Mouse (Mus musculus): ENCODE measurements around the gene Itgb4. TPM values are rescaled to one million over a fixed set of nuclear protein-coding genes. Genes with fewer than 3 reads are reported as not detected.

Itgb4 gene
- 10.7 and 11.0 TPM in 2 replicates for polyA plus RNA-seq (2014; fragmentation: Nextera tagmentation; extraction: Ambion mirVana)

DNA sequence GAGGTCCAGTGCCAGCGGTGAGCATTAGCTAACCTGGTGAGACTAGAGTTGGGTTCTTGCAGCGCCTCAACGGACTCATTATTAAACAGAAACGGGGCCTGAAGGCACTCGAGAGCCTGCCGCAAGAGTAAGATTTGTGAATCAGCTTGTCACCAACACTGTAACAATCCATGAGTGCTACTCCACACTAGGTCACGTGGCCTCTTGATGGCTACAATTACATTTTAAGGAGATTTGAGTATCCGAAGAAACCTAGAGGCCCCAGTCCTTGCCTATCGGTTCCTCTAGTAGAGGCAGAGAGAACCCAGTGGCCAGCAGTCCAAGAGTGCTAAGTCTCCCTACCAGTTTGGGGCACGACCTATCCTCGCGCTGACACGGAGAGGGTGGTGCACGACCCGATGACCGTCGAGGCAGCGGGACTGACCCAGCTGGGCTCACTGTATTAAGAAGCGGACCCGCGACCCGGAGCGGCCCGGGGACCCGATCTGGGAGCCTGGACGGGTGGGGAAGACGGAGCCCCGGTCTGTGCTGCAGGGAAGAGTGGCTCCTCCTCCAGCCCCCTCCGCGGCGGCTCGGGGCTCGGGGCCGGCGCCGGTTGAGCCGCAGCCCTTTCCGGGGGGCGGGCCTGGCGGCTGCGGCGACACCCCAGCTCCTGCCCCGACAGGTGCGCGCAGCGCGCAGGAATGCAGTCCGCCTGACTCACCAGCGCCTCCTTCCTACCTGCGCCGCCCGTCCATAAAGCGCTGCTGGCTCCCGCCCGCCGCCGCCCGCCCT is at the start of gene Itgb4:
Gene Itgb4 (plus strand): TSS at position 401 of the 774 bp plus-strand sequence.
- DNase-seq (ENCODE audit: low spot score) (peak; percentile 73), ATAC-seq (ENCODE audit: low read depth) (peak; percentile 82)
- WGBS: 10% methylated on average over 46 of the region's 58 CpGs
- Histone ChIP-seq H3K4me1 (ENCODE audit: control insufficient read depth, insufficient read depth, low read length) (0 out of 2 replicates have a peak, but pooled peaks cover 6% of the 10 kb centered on the region), H3K9ac (ENCODE audit: low read depth, low read length) (peak within 1 kb of the TSS; percentile 59), H3K4me3 (ENCODE audit: low read depth, low read length) (peak within 1 kb of the TSS; percentile 48), H3K9me3 (ENCODE audit: control insufficient read depth, low read length) (no peaks in the 10 kb centered on the region), H3K27me3 (replicated peaks; ENCODE audit: control insufficient read depth, insufficient read depth, low read length) (peaks cover 24% of the 10 kb centered on the region), H3K27ac (replicated peaks; ENCODE audit: low read depth, low read length) (peak within 1 kb of the TSS; percentile 39; the same call in 1 of the 2 replicates), H3K36me3 (ENCODE audit: control insufficient read depth, insufficient read depth, low read length) (no peaks in the 10 kb centered on the region), H3K4me2 (ENCODE audit: low read depth, low read length) (peak within 1 kb of the TSS; percentile 79)

DNA sequence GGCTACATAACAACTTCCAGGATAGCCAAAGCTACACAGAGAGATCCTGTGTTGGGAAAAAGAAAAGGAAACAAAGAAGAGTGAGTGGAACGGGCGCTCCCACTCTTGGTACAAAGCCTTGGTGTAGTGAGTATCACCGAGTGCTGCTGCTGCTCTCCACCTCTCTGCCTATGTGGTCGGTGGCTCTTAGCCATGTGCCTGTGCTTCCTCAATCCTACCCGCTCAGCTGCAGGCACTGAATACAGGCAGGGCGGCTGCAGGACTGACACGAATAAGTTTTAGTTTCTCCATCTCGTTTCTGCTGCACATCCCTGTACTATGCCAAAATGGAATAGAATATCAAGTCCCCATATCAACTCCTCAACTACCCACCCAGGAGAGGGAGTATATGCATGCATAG is 45.5 kb upstream of the Itgb4 start:
- no peak for ATAC-seq (ENCODE audit: low read depth)
- Histone ChIP-seq H3K4me3 (ENCODE audit: low read depth, low read length) (no peak overlapping the region), H3K9ac (ENCODE audit: low read depth, low read length) (no peak overlapping the region), H3K9me3 (ENCODE audit: control insufficient read depth, low read length) (no peaks in the 10 kb centered on the region), H3K27me3 (replicated peaks; ENCODE audit: control insufficient read depth, insufficient read depth, low read length) (no peaks in the 10 kb centered on the region), H3K27ac (replicated peaks; ENCODE audit: low read depth, low read length) (no peak overlapping the region), H3K4me2 (ENCODE audit: low read depth, low read length) (no peak overlapping the region), H3K4me1 (ENCODE audit: control insufficient read depth, insufficient read depth, low read length) (peaks cover 7% of the 10 kb centered on the region), H3K36me3 (ENCODE audit: control insufficient read depth, insufficient read depth, low read length) (peaks cover 30% of the 10 kb centered on the region)
- 93% methylated on average over 8 of the region's 8 CpGs for WGBS
- DNase-seq (ENCODE audit: low spot score): no peak

DNA sequence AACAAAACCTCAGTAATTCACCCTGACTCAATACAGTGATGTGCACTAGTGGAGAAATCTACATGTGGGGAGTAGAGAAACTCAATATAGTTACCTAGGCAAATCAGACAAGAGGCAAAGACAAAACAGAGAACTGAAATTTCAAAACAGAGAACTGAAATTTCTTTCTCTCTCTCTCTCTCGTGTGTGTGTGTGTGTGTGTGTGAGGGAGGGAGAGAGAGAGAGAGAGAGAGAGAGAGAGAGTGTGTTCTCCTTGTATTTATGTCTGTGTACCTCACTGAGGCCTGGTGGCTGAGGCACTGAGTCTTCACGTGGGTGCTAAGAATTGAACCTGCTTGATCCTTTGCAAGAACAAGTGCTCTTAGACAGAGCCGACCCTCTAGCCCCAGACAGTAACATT is 44.7 kb upstream of the Itgb4 start:
- DNase-seq (ENCODE audit: low spot score) (no peak), ATAC-seq (ENCODE audit: low read depth) (no peak)
- Histone ChIP-seq H3K9me3 (ENCODE audit: control insufficient read depth, low read length) (no peaks in the 10 kb centered on the region), H3K27me3 (replicated peaks; ENCODE audit: control insufficient read depth, insufficient read depth, low read length) (no peaks in the 10 kb centered on the region), H3K9ac (ENCODE audit: low read depth, low read length) (no peak overlapping the region), H3K4me2 (ENCODE audit: low read depth, low read length) (no peak overlapping the region), H3K4me1 (ENCODE audit: control insufficient read depth, insufficient read depth, low read length) (peaks cover 15% of the 10 kb centered on the region), H3K27ac (replicated peaks; ENCODE audit: low read depth, low read length) (no peak overlapping the region), H3K36me3 (ENCODE audit: control insufficient read depth, insufficient read depth, low read length) (peaks cover 25% of the 10 kb centered on the region), H3K4me3 (ENCODE audit: low read depth, low read length) (no peak overlapping the region)
- 84% methylated on average over 3 of the region's 3 CpGs for WGBS

DNA sequence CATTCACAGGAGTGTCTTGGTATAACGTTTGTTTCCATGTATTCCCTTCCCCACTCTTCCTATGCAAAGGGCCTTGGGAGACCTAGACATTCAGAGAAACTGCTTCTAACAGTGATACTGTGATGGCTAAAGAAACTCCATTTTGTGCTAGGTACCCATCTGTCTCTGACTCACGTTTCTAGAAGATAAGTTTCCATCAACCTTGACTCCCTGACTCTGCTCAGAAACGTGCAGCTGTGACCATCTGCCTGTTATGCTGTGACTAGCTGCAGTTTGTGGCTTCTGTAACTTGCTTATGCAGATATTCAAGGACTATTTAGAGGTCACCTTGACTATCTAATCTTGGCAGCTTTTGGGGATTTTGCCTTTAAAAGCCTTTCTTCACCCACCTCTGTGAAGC is 43.3 kb upstream of the Itgb4 start:
- Histone ChIP-seq H3K27me3 (replicated peaks; ENCODE audit: control insufficient read depth, insufficient read depth, low read length) (no peaks in the 10 kb centered on the region), H3K9ac (ENCODE audit: low read depth, low read length) (no peak overlapping the region), H3K36me3 (ENCODE audit: control insufficient read depth, insufficient read depth, low read length) (peaks cover 25% of the 10 kb centered on the region), H3K9me3 (ENCODE audit: control insufficient read depth, low read length) (no peaks in the 10 kb centered on the region), H3K4me3 (ENCODE audit: low read depth, low read length) (no peak overlapping the region), H3K4me2 (ENCODE audit: low read depth, low read length) (no peak overlapping the region), H3K27ac (replicated peaks; ENCODE audit: low read depth, low read length) (no peak overlapping the region), H3K4me1 (ENCODE audit: control insufficient read depth, insufficient read depth, low read length) (peaks cover 16% of the 10 kb centered on the region)
- ATAC-seq (ENCODE audit: low read depth) (no peak), DNase-seq (ENCODE audit: low spot score) (no peak)
- WGBS: 70% methylated on average over 3 of the region's 3 CpGs

DNA sequence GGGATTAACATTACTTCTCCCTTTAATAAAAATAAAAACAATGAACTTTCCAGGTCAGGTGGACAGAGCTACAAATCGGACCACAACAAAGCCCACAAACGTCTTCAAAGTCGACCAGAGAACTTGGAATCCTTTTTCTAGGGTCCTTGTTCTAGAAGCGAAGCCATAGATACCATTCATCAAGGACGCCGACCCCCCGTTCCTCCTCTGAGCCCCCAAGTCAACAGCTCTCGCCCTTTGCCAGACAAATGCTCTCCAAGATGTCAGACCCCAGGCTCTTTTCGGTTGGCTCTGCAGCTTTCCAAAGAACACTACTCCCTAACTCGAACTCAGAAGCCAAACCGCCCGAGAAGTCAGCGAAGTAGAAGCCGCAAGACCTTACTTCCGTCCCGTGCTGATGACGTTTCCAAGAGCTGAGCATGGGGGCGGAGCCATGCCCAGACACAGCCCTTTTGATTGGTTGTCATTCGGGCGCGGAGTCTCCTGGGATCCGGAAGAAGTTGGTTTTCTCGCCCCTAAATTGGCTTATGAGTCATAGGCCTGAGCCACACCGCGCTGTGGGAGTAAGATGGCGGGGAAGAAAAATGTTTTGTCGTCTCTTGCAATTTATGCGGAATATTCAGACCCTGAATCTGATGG is 41.3 kb upstream of the Itgb4 start, which contains the start of the genes Sap30bp and Recql5:
Gene Sap30bp (plus strand): TSS at position 175 of the 639 bp plus-strand sequence.
Gene Recql5 (minus strand): TSS at position 370 of the 639 bp plus-strand sequence.
- Histone ChIP-seq H3K9me3 (ENCODE audit: control insufficient read depth, low read length) (no peaks in the 10 kb centered on the region), H3K36me3 (ENCODE audit: control insufficient read depth, insufficient read depth, low read length) (peaks cover 30% of the 10 kb centered on the region), H3K4me2 (ENCODE audit: low read depth, low read length) (peak within 1 kb of the TSS; percentile 72), H3K27me3 (replicated peaks; ENCODE audit: control insufficient read depth, insufficient read depth, low read length) (no peaks in the 10 kb centered on the region), H3K9ac (ENCODE audit: low read depth, low read length) (peak within 1 kb of the TSS; percentile 88), H3K4me1 (ENCODE audit: control insufficient read depth, insufficient read depth, low read length) (peaks cover 16% of the 10 kb centered on the region), H3K4me3 (ENCODE audit: low read depth, low read length) (peak within 1 kb of the TSS; percentile 71), H3K27ac (replicated peaks; ENCODE audit: low read depth, low read length) (peak within 1 kb of the TSS; percentile 78)
- ATAC-seq (ENCODE audit: low read depth): peak; percentile 99
- WGBS: under 1% methylated on average over 28 of the region's 28 CpGs
- peak; percentile 99 for DNase-seq (ENCODE audit: low spot score)

DNA sequence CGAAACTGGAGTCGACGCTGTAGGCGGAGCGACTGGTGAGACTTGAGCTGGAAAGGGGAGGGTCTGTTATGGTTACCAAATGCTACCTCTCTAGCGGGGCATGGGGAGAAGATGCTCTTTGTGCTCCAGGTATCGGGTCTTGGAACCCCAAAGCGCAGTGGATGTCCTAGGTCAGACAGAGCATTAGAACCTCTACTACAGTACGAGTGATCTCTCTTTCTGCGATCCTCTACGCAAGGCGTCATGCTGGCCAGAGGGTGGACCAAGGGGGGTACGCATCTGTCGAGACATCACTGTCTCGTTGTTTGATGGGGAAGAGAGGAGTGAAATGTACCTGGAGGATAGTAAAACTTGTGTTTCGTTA is 40.8 kb upstream of the Itgb4 start:
- H3K4me3 ChIP-seq (ENCODE audit: low read depth, low read length): peak overlapping the region; percentile 71
- H3K27ac ChIP-seq (replicated peaks; ENCODE audit: low read depth, low read length): peak overlapping the region; percentile 78
- peaks cover 33% of the 10 kb centered on the region for H3K36me3 ChIP-seq (ENCODE audit: control insufficient read depth, insufficient read depth, low read length)
- H3K4me1 ChIP-seq (ENCODE audit: control insufficient read depth, insufficient read depth, low read length): peaks cover 16% of the 10 kb centered on the region
- H3K4me2 ChIP-seq (ENCODE audit: low read depth, low read length): peak overlapping the region; percentile 72
- H3K27me3 ChIP-seq (replicated peaks; ENCODE audit: control insufficient read depth, insufficient read depth, low read length): no peaks in the 10 kb centered on the region
- 0% methylated on average over 16 of the region's 16 CpGs for WGBS
- H3K9me3 ChIP-seq (ENCODE audit: control insufficient read depth, low read length): no peaks in the 10 kb centered on the region
- peak overlapping the region; percentile 88 for H3K9ac ChIP-seq (ENCODE audit: low read depth, low read length)
- ATAC-seq (ENCODE audit: low read depth): peak; percentile 38
- no peak for DNase-seq (ENCODE audit: low spot score)

DNA sequence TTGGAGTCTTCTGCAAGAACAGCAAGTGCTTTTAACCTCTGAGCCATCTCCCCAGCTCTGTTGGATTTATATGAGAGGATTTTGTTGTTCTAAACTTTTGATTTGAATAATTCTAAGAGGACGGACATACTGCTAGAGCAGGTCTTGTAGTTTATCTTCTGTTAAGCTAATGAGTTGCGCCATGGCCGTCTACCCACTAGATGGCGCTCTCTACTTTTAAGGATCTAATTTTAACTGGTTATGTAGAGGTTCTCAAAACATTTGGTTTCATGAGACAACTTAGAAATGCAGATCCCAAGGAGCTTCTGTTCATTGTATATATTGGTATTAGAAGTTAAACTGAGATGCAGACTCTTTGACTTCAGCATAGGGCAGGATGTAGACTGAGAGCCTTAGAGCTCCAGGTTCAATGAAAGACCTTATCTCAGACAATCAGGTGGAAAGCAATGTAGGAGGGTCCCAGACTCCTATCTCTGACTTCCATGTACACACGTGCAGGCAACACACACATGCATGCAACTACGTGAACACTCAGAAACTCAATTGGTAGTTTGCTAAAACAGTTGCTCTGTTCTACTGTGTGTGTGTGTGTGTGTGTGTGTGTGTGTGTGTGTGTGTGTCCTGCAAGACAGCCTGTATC is 34.7 kb upstream of the Itgb4 start:
- ATAC-seq (ENCODE audit: low read depth) (no peak), DNase-seq (ENCODE audit: low spot score) (peak; percentile 79)
- H3K27ac ChIP-seq (replicated peaks; ENCODE audit: low read depth, low read length): no peak overlapping the region
- WGBS: 37% methylated on average over 6 of the region's 6 CpGs
- no peak overlapping the region for H3K4me3 ChIP-seq (ENCODE audit: low read depth, low read length)
- H3K4me1 ChIP-seq (ENCODE audit: control insufficient read depth, insufficient read depth, low read length): peaks cover 1% of the 10 kb centered on the region
- no peaks in the 10 kb centered on the region for H3K27me3 ChIP-seq (replicated peaks; ENCODE audit: control insufficient read depth, insufficient read depth, low read length)
- no peaks in the 10 kb centered on the region for H3K9me3 ChIP-seq (ENCODE audit: control insufficient read depth, low read length)
- peaks cover 82% of the 10 kb centered on the region for H3K36me3 ChIP-seq (ENCODE audit: control insufficient read depth, insufficient read depth, low read length)
- H3K4me2 ChIP-seq (ENCODE audit: low read depth, low read length): no peak overlapping the region
- no peak overlapping the region for H3K9ac ChIP-seq (ENCODE audit: low read depth, low read length)

DNA sequence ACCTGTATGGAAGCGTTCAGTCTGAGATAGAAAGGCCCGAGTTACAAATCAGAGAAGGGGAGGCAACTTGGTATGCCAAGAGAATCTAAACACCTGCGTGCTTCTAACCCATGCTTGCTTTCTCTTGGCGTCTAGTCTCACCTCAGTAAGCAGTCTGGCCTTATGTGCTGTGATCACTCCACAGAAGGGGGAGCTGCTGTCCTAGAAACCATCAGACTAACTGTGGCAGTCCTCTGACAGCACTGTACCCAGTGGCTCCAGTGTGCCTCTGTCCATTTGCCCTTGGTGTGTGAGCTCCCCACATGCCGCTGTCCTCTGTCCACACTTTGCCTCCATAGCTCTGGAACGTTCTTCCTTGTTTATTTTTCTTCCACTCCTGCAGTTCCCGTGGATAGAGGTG is 32.5 kb upstream of the Itgb4 start:
- Histone ChIP-seq H3K36me3 (ENCODE audit: control insufficient read depth, insufficient read depth, low read length) (peaks cover 85% of the 10 kb centered on the region), H3K9me3 (ENCODE audit: control insufficient read depth, low read length) (no peaks in the 10 kb centered on the region), H3K27me3 (replicated peaks; ENCODE audit: control insufficient read depth, insufficient read depth, low read length) (no peaks in the 10 kb centered on the region), H3K4me1 (ENCODE audit: control insufficient read depth, insufficient read depth, low read length) (no peaks in the 10 kb centered on the region), H3K9ac (ENCODE audit: low read depth, low read length) (no peak overlapping the region), H3K4me2 (ENCODE audit: low read depth, low read length) (no peak overlapping the region), H3K27ac (replicated peaks; ENCODE audit: low read depth, low read length) (no peak overlapping the region), H3K4me3 (ENCODE audit: low read depth, low read length) (no peak overlapping the region)
- 84% methylated on average over 7 of the region's 7 CpGs for WGBS
- ATAC-seq (ENCODE audit: low read depth) (no peak), DNase-seq (ENCODE audit: low spot score) (no peak)

Data from embryonic facial prominence, embryonic 14.5 days (tissue).